Mouse (Mus musculus): ENCODE measurements at regions not wholly inside any gene's neighbourhood (a gene's known extent, or its start where the extent isn't known, plus 50 kb on each side); places are given as distances from the start of the nearest gene placed in this dataset.

Small RNAs in the stretch of these regions (microRNA-seq; reads per million reads assigned to microRNA genes)
- gene Mir3089, result 4.5 reads per million, percentile 18 among the genes with 10 or more reads in this experiment
